Mouse (Mus musculus) MEL (cell line): ENCODE results near the gene Usp32. TPM values are rescaled to one million over a fixed set of nuclear protein-coding genes. Genes with fewer than 3 reads are reported as not detected.
A peak's percentile ranks its signal among the peaks of the same experiment; 100 is the strongest.

Experiments used
- DNase-seq: peaks from one replicate; pipeline ENCODE4 v3.0.0; 2011; ENCODE audit warnings: low read depth, low spot score
- H3K27ac ChIP-seq: 2 replicates; pipeline ENCODE4 v1.5.1; 2012; ENCODE audit warnings: low read depth, mild to moderate bottlenecking, control low read depth, low read length, moderate library complexity; ENCODE audit not compliant: control insufficient read depth
- H3K27me3 ChIP-seq, 2 experiments: fragments of 150-350 bp in 1 of 2; sonication (generic) in 1 of 2; 2 replicates each; pipeline ENCODE4 v1.6.1; 2012; ENCODE audit warnings: low read length in 2 of 2, mild to moderate bottlenecking in 2 of 2, improper control_type of control experiment in 1 of 2, moderate library complexity in 1 of 2; ENCODE audit not compliant: insufficient read depth in 2 of 2, control insufficient read depth in 1 of 2
- H3K36me3 ChIP-seq, 2 experiments: 2 replicates each; pipeline ENCODE4 v1.6.1; 2012 to 2014; ENCODE audit warnings: low read length in 2 of 2, improper control_type of control experiment in 1 of 2, inconsistent platforms in 1 of 2, mild to moderate bottlenecking in 1 of 2; ENCODE audit not compliant: insufficient read depth in 2 of 2, control insufficient read depth in 1 of 2
- H3K4me1 ChIP-seq, 2 experiments: fragments of 150-350 bp in 1 of 2; sonication (generic) in 1 of 2; 2 replicates each; pipeline ENCODE4 v1.6.1; 2012; ENCODE audit warnings: low read length in 2 of 2, improper control_type of control experiment in 1 of 2, mild to moderate bottlenecking in 1 of 2; ENCODE audit not compliant: insufficient read depth in 2 of 2, control insufficient read depth in 1 of 2
- H3K4me3 ChIP-seq, 2 experiments: fragments of 150-350 bp in 1 of 2; sonication (generic) in 1 of 2; 2 replicates each; pipeline ENCODE4 v1.5.1; 2012; ENCODE audit warnings: low read depth in 2 of 2, low read length in 2 of 2, mild to moderate bottlenecking in 2 of 2, moderate library complexity in 2 of 2, control low read depth in 1 of 2, improper control_type of control experiment in 1 of 2; ENCODE audit not compliant: control insufficient read depth in 1 of 2, insufficient read depth in 1 of 2
- H3K79me2 ChIP-seq: 2 replicates; pipeline ENCODE4 v1.6.1; 2012; ENCODE audit warnings: mild to moderate bottlenecking, low read length, moderate library complexity; ENCODE audit not compliant: control insufficient read depth, poor library complexity, insufficient read depth
- H3K9ac ChIP-seq: 2 replicates; pipeline ENCODE4 v1.6.1; 2012; ENCODE audit warnings: low read depth, mild to moderate bottlenecking, control low read depth, low read length, moderate library complexity; ENCODE audit not compliant: control insufficient read depth, poor library complexity, severe bottlenecking
- H3K9me3 ChIP-seq: fragments of 150-350 bp; sonication (generic); replicated peaks from 2 replicates; pipeline ENCODE4 v1.6.1; 2012; ENCODE audit warnings: mild to moderate bottlenecking, low read length, improper control_type of control experiment, moderate library complexity; ENCODE audit not compliant: insufficient read depth
- BHLHE40 ChIP-seq: IDR thresholded peaks from 2 replicates; pipeline ENCODE4 v1.6.1; 2012; ENCODE audit warnings: low read depth, mild to moderate bottlenecking, inconsistent platforms, low read length, improper control_type of control experiment, borderline replicate concordance
- CHD1 ChIP-seq: IDR thresholded peaks from 2 replicates; pipeline ENCODE4 v1.6.1; 2012; ENCODE audit warnings: low read depth, mild to moderate bottlenecking, inconsistent platforms, low read length, improper control_type of control experiment
- CHD2 ChIP-seq: IDR thresholded peaks from 2 replicates; pipeline ENCODE4 v1.6.1; 2011; ENCODE audit warnings: low read length, improper control_type of control experiment
- CTCF ChIP-seq, 3 experiments: IDR thresholded peaks in 2 of 3; conservative IDR thresholded peaks in 1 of 3; 2 replicates each; pipeline ENCODE4 v1.5.1; 2011 to 2012; ENCODE audit warnings: low read length in 3 of 3, low read depth in 2 of 3, mild to moderate bottlenecking in 2 of 3, improper control_type of control experiment in 1 of 3, inconsistent platforms in 1 of 3, mixed read lengths in 1 of 3, moderate library complexity in 1 of 3; ENCODE audit not compliant: control insufficient read depth in 1 of 3, insufficient read depth in 1 of 3, poor library complexity in 1 of 3, severe bottlenecking in 1 of 3
- E2F4 ChIP-seq: IDR thresholded peaks from 2 replicates; pipeline ENCODE4 v1.6.1; 2011; ENCODE audit warnings: low read depth, low read length, improper control_type of control experiment, borderline replicate concordance
- ELF1 ChIP-seq: IDR thresholded peaks from 2 replicates; pipeline ENCODE4 v1.6.1; 2014; ENCODE audit warnings: low read depth, mild to moderate bottlenecking, inconsistent platforms, low read length, improper control_type of control experiment, moderate library complexity
- EP300 ChIP-seq, 2 experiments: IDR thresholded peaks; 2 replicates each; pipeline ENCODE4 v1.6.1; 2011; ENCODE audit warnings: improper control_type of control experiment in 2 of 2, low read length in 2 of 2, low read depth in 1 of 2, mild to moderate bottlenecking in 1 of 2
- GATA1 ChIP-seq: IDR thresholded peaks from 2 replicates; pipeline ENCODE4 v1.6.1; 2011; ENCODE audit warnings: low read depth, low read length, improper control_type of control experiment
- JUND ChIP-seq: IDR thresholded peaks from 2 replicates; pipeline ENCODE4 v1.6.1; 2011; ENCODE audit warnings: low read depth, mild to moderate bottlenecking, improper control_type of control experiment, low read length
- KAT2A ChIP-seq: conservative IDR thresholded peaks from 2 replicates; pipeline ENCODE4 v1.6.1; 2012; ENCODE audit warnings: low read depth, low read length, improper control_type of control experiment, inconsistent platforms
- MAFK ChIP-seq: IDR thresholded peaks from 2 replicates; pipeline ENCODE4 v1.6.1; 2011; ENCODE audit warnings: low read depth, mild to moderate bottlenecking, low read length, improper control_type of control experiment, borderline replicate concordance
- MAZ ChIP-seq: IDR thresholded peaks from 2 replicates; pipeline ENCODE4 v1.6.1; 2012; ENCODE audit warnings: low read depth, mild to moderate bottlenecking, inconsistent platforms, low read length, improper control_type of control experiment
- MEF2A ChIP-seq: IDR thresholded peaks from 2 replicates; pipeline ENCODE4 v1.6.1; 2014; ENCODE audit warnings: low read depth, mild to moderate bottlenecking, inconsistent platforms, low read length, improper control_type of control experiment; ENCODE audit not compliant: poor library complexity, insufficient replicate concordance, severe bottlenecking; ENCODE audit errors: extremely low read depth
- MXI1 ChIP-seq: IDR thresholded peaks from 2 replicates; pipeline ENCODE4 v1.6.1; 2011; ENCODE audit warnings: mild to moderate bottlenecking, low read depth, low read length, improper control_type of control experiment
- MYB ChIP-seq: IDR thresholded peaks from 2 replicates; pipeline ENCODE4 v1.6.1; 2011; ENCODE audit warnings: mild to moderate bottlenecking, low read depth, low read length, improper control_type of control experiment
- MYC ChIP-seq: IDR thresholded peaks from 2 replicates; pipeline ENCODE4 v1.6.1; 2011; ENCODE audit warnings: low read depth, mild to moderate bottlenecking, low read length, improper control_type of control experiment, moderate library complexity
- NELFE ChIP-seq: IDR thresholded peaks from 2 replicates; pipeline ENCODE4 v1.6.1; 2011; ENCODE audit warnings: low read depth, low read length, improper control_type of control experiment
- NRF1 ChIP-seq: IDR thresholded peaks from 2 replicates; pipeline ENCODE4 v1.6.1; 2014; ENCODE audit warnings: low read depth, mild to moderate bottlenecking, inconsistent platforms, low read length, improper control_type of control experiment, moderate library complexity; ENCODE audit not compliant: poor library complexity, insufficient read depth, severe bottlenecking
- POLR2A ChIP-seq, 2 experiments: IDR thresholded peaks; 2 replicates each; pipeline ENCODE4 v1.6.1; 2011 to 2012; ENCODE audit warnings: low read length in 2 of 2, mild to moderate bottlenecking in 2 of 2, control low read depth in 1 of 2, improper control_type of control experiment in 1 of 2, low read depth in 1 of 2, moderate library complexity in 1 of 2; ENCODE audit not compliant: control insufficient read depth in 1 of 2, insufficient read depth in 1 of 2, poor library complexity in 1 of 2
- POLR2AphosphoS2 ChIP-seq: IDR thresholded peaks from 2 replicates; pipeline ENCODE4 v1.6.1; 2011; ENCODE audit warnings: low read length, improper control_type of control experiment
- POLR2AphosphoS5 ChIP-seq: IDR thresholded peaks from 2 replicates; pipeline ENCODE4 v1.6.1; 2012; ENCODE audit warnings: low read depth, borderline replicate concordance, mild to moderate bottlenecking, inconsistent platforms, low read length, moderate library complexity, mixed read lengths
- RAD21 ChIP-seq: IDR thresholded peaks from 2 replicates; pipeline ENCODE4 v1.6.1; 2011; ENCODE audit warnings: mild to moderate bottlenecking, low read depth, low read length, improper control_type of control experiment
- RCOR1 ChIP-seq: IDR thresholded peaks from 2 replicates; pipeline ENCODE4 v1.6.1; 2012; ENCODE audit warnings: low read depth, mild to moderate bottlenecking, inconsistent platforms, low read length, improper control_type of control experiment
- SIN3A ChIP-seq: IDR thresholded peaks from 2 replicates; pipeline ENCODE4 v1.6.1; 2012; ENCODE audit warnings: low read length, improper control_type of control experiment, inconsistent platforms
- SMC3 ChIP-seq: IDR thresholded peaks from 2 replicates; pipeline ENCODE4 v1.6.1; 2011; ENCODE audit warnings: low read depth, low read length, improper control_type of control experiment
- TAL1 ChIP-seq: IDR thresholded peaks from 2 replicates; pipeline ENCODE4 v1.6.1; 2012; ENCODE audit warnings: mild to moderate bottlenecking, inconsistent platforms, low read length, moderate library complexity, mixed read lengths
- TCF12 ChIP-seq: IDR thresholded peaks from 2 replicates; pipeline ENCODE4 v1.6.1; 2014; ENCODE audit warnings: low read depth, mild to moderate bottlenecking, inconsistent platforms, low read length, improper control_type of control experiment, moderate library complexity
- USF1 ChIP-seq: IDR thresholded peaks from 2 replicates; pipeline ENCODE4 v1.6.1; 2014; ENCODE audit warnings: low read depth, mild to moderate bottlenecking, inconsistent platforms, low read length, improper control_type of control experiment, moderate library complexity
- USF2 ChIP-seq, 2 experiments: IDR thresholded peaks; 2 replicates each; pipeline ENCODE4 v1.6.1; 2011 to 2012; ENCODE audit warnings: improper control_type of control experiment in 2 of 2, low read length in 2 of 2, borderline replicate concordance in 1 of 2, inconsistent platforms in 1 of 2, low read depth in 1 of 2, mild to moderate bottlenecking in 1 of 2; ENCODE audit not compliant: insufficient read depth in 1 of 2
- ZC3H11A ChIP-seq: IDR thresholded peaks from 2 replicates; pipeline ENCODE4 v1.6.1; 2012; ENCODE audit warnings: low read depth, mild to moderate bottlenecking, inconsistent platforms, low read length, improper control_type of control experiment
- ZKSCAN1 ChIP-seq: IDR thresholded peaks from 2 replicates; pipeline ENCODE4 v1.6.1; 2012; ENCODE audit warnings: low read depth, mild to moderate bottlenecking, inconsistent platforms, low read length, improper control_type of control experiment, moderate library complexity
- ZNF384 ChIP-seq: IDR thresholded peaks from 2 replicates; pipeline ENCODE4 v1.6.1; 2012; ENCODE audit warnings: low read depth, mild to moderate bottlenecking, inconsistent platforms, low read length, improper control_type of control experiment
- polyA plus RNA-seq, 2 experiments: library from polyadenylated mRNA; stranded (reverse) in 1 of 2; unstranded in 1 of 2; fragments of >175 nt in 1 of 2; fragments of >200 nt in 1 of 2; gene quantifications; 2 replicates each; pipeline versions ENCODE4 v1.2.1 to v1.2.4; 2012; ENCODE audit warnings: low replicate concordance in 2 of 2, low read depth in 1 of 2; ENCODE audit not compliant: insufficient read length in 2 of 2, insufficient read depth in 1 of 2, missing spikeins in 1 of 2
- total RNA-seq: library from RNA; depleted of rRNA; stranded (reverse); fragments of 300-350 nt; gene quantifications from 2 replicates; pipeline ENCODE4 v1.2.3, GENCODE M21; 2012

Gene Usp32
- total and polyA plus RNA-seq, 3 experiments = 11.3 to 11.5 TPM; not detected in 1

DNA sequence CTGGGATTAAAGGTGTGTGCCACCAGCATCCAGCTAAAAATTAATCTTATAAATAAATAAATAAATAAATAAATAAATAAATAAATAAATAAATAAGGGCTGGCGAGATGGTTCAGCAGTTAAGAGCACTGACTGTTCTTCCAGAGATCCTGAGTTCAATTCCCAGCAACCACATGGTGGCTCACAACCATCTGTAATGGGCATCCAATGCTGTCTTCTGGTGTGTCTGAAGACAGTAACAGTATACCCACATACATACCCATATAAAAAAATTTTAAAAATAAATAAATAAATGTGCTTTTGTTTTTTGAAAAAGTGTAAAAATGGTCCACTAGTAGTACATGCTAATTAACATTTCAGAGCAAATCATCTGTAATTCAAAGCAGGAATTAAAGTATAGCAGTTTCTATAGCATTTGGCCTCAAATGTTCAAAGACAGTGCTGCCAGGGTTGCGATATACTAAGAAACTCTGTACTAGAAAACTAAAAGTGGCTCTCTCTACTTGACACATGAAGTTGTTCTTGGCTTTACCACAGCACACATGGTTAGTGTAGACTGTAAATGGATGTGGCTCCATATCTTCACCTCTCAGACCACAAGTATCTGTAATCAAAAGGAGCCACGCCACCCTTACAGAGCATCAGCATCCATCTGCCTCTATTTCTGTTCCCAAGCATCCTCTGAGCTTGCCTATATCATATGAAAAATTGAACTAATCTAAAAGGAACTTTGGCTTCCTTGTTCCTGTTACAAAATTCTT, 23.7 kb downstream of the Usp32 start (continued):
- no peak for TF ChIP-seq ZKSCAN1
- no peak for TF ChIP-seq USF1
- no peak for TF ChIP-seq ELF1
- no peak for TF ChIP-seq CTCF (IDR thresholded peaks at IDR 0.05 in 2 of 3, conservative IDR thresholded peaks at IDR 0.05 in 1 of 3; ENCODE audit: control insufficient read depth in 1 of 3, insufficient read depth in 1 of 3, low read depth in 2 of 3, low read length in 3 of 3, poor library complexity in 1 of 3, severe bottlenecking in 1 of 3)
- TF ChIP-seq POLR2A (IDR thresholded peaks at IDR 0.05; ENCODE audit: control insufficient read depth in 1 of 2, insufficient read depth in 1 of 2, low read depth in 1 of 2, low read length in 2 of 2, poor library complexity in 1 of 2) = no peak
- TF ChIP-seq TAL1 = peak; percentile 61
- TF ChIP-seq EP300 (IDR thresholded peaks at IDR 0.05; ENCODE audit: low read depth in 1 of 2, low read length in 2 of 2) = peak; percentile 71 to 74
- TF ChIP-seq ZC3H11A = no peak
- TF ChIP-seq NRF1 = no peak
- peak; percentile 73 for TF ChIP-seq GATA1
- no peak for TF ChIP-seq MAFK
- no peak for TF ChIP-seq CHD1
- TF ChIP-seq MXI1 = 0 out of 2 replicates have a peak, but pooled peaks have one; percentile 39
- TF ChIP-seq TCF12 = peak; percentile 72; the same call in 1 of the 2 replicates

DNA sequence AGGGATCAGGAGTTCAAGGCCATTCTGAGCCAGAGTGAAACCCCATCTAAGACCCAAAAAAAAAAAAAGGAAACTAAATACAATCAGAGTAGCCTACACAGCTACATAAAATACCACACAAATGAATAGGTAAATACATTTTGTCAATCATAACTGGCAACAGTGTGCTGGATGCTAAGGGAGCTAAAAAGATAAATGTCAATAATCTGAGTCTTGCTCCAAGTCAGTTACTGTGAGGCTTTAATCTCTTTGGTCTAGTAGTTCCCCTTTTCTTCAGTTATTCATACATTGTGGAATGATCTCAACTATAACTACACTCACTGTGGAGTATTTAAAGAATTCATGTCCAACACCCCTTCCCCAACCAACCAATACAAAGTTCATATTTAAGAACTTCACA, 30.0 kb downstream of the Usp32 start:
- DNase-seq = peak; percentile 82
- Histone ChIP-seq H3K27ac (peak overlapping the region; percentile 75), H3K4me3 (no peak overlapping the region), H3K79me2 (no peaks in the 10 kb centered on the region), H3K36me3 (peaks cover 0 to 43% of the 10 kb centered on the region in 2 experiments; a peak in 3 of 4 replicates), H3K27me3 (no peaks in the 10 kb centered on the region), H3K9me3 (no peaks in the 10 kb centered on the region), H3K9ac (no peak overlapping the region), H3K4me1 (peaks cover 27 to 40% of the 10 kb centered on the region in 2 experiments)
- TF ChIP-seq KAT2A (no peak), ZKSCAN1 (no peak), ZNF384 (peak; percentile 78), RCOR1 (peak; percentile 95), MYB (peak; percentile 41; the same call in 1 of the 2 replicates), JUND (no peak), USF2 (IDR thresholded peaks at IDR 0.05; ENCODE audit: borderline replicate concordance in 1 of 2, insufficient read depth in 1 of 2, low read depth in 1 of 2, low read length in 2 of 2) (no peak), MYC (no peak), POLR2A (IDR thresholded peaks at IDR 0.05; ENCODE audit: control insufficient read depth in 1 of 2, insufficient read depth in 1 of 2, low read depth in 1 of 2, low read length in 2 of 2, poor library complexity in 1 of 2) (no peak), CHD1 (no peak), POLR2AphosphoS5 (no peak), MXI1 (peak; percentile 52; the same call in 1 of the 2 replicates), TAL1 (no peak), EP300 (IDR thresholded peaks at IDR 0.05; ENCODE audit: low read depth in 1 of 2, low read length in 2 of 2) (peak; percentile 89 to 92), CHD2 (no peak), POLR2AphosphoS2 (no peak), SIN3A (peak; percentile 68), ELF1 (no peak), MAZ (no peak), NELFE (no peak), MEF2A (no peak), RAD21 (no peak), USF1 (no peak), TCF12 (peak; percentile 67), SMC3 (no peak), BHLHE40 (no peak), E2F4 (no peak)
